Mouse (Mus musculus): ENCODE data around the gene Gm17387. TPM values are rescaled to one million over a fixed set of nuclear protein-coding genes. Genes with fewer than 3 reads are reported as not detected.
A peak's percentile ranks its signal among the peaks of the same experiment; 100 is the strongest.

Gm17387 gene
- polyA plus RNA-seq, 1 experiment from 2014 or later = not detected

DNA sequence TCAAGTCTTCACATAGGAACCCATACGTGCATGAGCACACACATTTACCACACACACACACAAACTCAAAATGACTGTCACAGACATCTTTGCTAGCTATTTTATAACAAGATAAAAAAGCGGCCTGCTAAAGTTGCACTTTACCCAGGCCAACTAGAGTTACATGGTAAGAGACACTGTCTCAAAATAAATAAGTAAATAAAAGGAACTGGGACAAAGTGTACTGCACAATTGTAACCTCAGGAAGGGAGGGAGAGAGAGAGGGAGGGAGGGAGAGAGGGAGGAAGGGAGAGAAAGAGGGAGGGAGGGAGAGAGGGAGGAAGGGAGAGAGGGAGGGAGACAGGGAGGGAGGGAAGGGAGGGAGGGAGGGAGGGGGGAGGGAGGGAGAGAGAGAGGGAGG, 23.5 kb downstream of the Gm17387 start:
- ATAC-seq (ENCODE audit: low FRiP score) = no peak
- 89% methylated on average over 2 of the region's 2 CpGs for WGBS
- Histone ChIP-seq H3K27ac (ENCODE audit: low read depth, low read length) (no peak overlapping the region), H3K4me1 (replicated peaks; ENCODE audit: control insufficient read depth, insufficient read depth, low read length) (no peaks in the 10 kb centered on the region), H3K27me3 (ENCODE audit: control insufficient read depth, insufficient read depth, low read length) (no peaks in the 10 kb centered on the region), H3K4me2 (replicated peaks; ENCODE audit: low read depth, low read length) (no peak overlapping the region), H3K9me3 (ENCODE audit: control insufficient read depth, low read length) (no peaks in the 10 kb centered on the region), H3K36me3 (ENCODE audit: control insufficient read depth, insufficient read depth, low read length) (no peaks in the 10 kb centered on the region), H3K4me3 (ENCODE audit: low read depth, low read length) (no peak overlapping the region), H3K9ac (ENCODE audit: low read depth, low read length) (no peak overlapping the region)
- no peak for DNase-seq (ENCODE audit: low spot score)

DNA sequence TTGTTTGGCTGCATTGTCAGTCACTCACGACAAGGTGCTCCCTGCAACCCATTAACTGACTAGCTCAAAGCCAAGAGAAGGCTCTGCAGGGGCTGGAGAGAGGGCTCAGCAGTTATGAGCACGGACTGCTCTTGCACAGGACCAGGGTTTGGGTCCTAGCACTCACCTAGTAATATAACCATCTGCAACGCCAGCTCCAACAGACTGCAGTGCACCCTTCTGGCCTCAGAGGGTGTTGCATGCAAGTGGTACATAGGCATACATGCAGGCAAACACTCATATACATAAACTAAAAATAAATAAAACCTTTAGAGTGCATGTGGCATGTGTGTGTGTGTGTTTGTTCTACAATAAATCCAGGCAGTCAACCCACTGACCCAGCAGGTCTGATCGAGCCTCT, 26.9 kb downstream of the Gm17387 start:
- DNase-seq (ENCODE audit: low spot score) = no peak
- H3K4me1 ChIP-seq (replicated peaks; ENCODE audit: control insufficient read depth, insufficient read depth, low read length) = 0 out of 2 replicates have a peak, but pooled peaks cover 5% of the 10 kb centered on the region
- no peaks in the 10 kb centered on the region for H3K36me3 ChIP-seq (ENCODE audit: control insufficient read depth, insufficient read depth, low read length)
- H3K4me3 ChIP-seq (ENCODE audit: low read depth, low read length) = no peak overlapping the region
- no peak overlapping the region for H3K9ac ChIP-seq (ENCODE audit: low read depth, low read length)
- no peaks in the 10 kb centered on the region for H3K9me3 ChIP-seq (ENCODE audit: control insufficient read depth, low read length)
- no peak for ATAC-seq (ENCODE audit: low FRiP score)
- 90% methylated on average over 4 of the region's 4 CpGs for WGBS
- H3K27me3 ChIP-seq (ENCODE audit: control insufficient read depth, insufficient read depth, low read length) = no peaks in the 10 kb centered on the region
- H3K27ac ChIP-seq (ENCODE audit: low read depth, low read length) = no peak overlapping the region
- H3K4me2 ChIP-seq (replicated peaks; ENCODE audit: low read depth, low read length) = no peak overlapping the region

DNA sequence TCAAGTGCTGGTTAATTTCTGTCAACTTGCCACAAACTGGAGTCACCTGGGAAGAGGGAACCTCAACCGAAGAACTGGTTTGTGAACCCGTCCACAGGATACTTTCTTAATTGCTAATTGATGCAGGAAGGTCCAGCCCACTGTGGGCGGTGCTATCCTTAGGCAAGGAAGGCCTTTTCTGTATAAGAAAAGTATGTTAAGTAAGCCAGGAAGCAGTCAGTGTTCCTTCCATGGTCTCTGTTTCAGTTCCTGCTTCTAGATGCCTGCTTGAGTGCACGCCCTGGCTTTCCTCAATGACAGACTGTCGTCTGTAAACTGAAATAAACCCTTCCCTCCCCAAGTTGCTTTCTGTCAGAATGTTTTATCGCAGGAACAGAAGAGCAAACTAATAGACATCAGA, 28.0 kb downstream of the Gm17387 start:
- ATAC-seq (ENCODE audit: low FRiP score) (no peak), DNase-seq (ENCODE audit: low spot score) (no peak)
- Histone ChIP-seq H3K36me3 (ENCODE audit: control insufficient read depth, insufficient read depth, low read length) (no peaks in the 10 kb centered on the region), H3K9me3 (ENCODE audit: control insufficient read depth, low read length) (no peaks in the 10 kb centered on the region), H3K27ac (ENCODE audit: low read depth, low read length) (no peak overlapping the region), H3K4me1 (replicated peaks; ENCODE audit: control insufficient read depth, insufficient read depth, low read length) (0 out of 2 replicates have a peak, but pooled peaks cover 8% of the 10 kb centered on the region), H3K9ac (ENCODE audit: low read depth, low read length) (no peak overlapping the region), H3K27me3 (ENCODE audit: control insufficient read depth, insufficient read depth, low read length) (no peaks in the 10 kb centered on the region), H3K4me3 (ENCODE audit: low read depth, low read length) (no peak overlapping the region), H3K4me2 (replicated peaks; ENCODE audit: low read depth, low read length) (no peak overlapping the region)
- WGBS = 91% methylated on average over 6 of the region's 6 CpGs

DNA sequence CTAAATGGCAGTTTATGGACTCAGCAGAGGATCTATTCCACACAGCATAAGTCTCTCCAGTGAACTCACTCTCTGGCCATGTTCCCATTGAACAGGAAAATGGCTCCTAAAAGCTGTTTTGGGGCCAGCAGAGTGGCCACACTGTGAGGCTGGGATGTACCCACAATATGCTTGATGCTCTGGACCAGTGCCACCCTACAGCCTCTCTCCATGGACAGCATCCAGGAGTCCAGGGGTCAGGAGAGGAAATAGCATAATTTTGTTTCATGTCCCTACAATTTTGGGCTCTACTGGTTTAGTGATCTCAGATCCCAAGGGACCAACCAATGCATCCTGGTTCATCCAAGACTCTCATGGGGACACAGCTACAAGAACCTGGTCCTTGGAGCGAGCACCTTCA, 28.6 kb downstream of the Gm17387 start:
- H3K4me2 ChIP-seq (replicated peaks; ENCODE audit: low read depth, low read length) = no peak overlapping the region
- H3K36me3 ChIP-seq (ENCODE audit: control insufficient read depth, insufficient read depth, low read length) = no peaks in the 10 kb centered on the region
- no peaks in the 10 kb centered on the region for H3K9me3 ChIP-seq (ENCODE audit: control insufficient read depth, low read length)
- ATAC-seq (ENCODE audit: low FRiP score) (no peak), DNase-seq (ENCODE audit: low spot score) (no peak)
- 0 out of 2 replicates have a peak, but pooled peaks cover 10% of the 10 kb centered on the region for H3K4me1 ChIP-seq (replicated peaks; ENCODE audit: control insufficient read depth, insufficient read depth, low read length)
- H3K4me3 ChIP-seq (ENCODE audit: low read depth, low read length) = no peak overlapping the region
- H3K27ac ChIP-seq (ENCODE audit: low read depth, low read length) = no peak overlapping the region
- no peaks in the 10 kb centered on the region for H3K27me3 ChIP-seq (ENCODE audit: control insufficient read depth, insufficient read depth, low read length)
- H3K9ac ChIP-seq (ENCODE audit: low read depth, low read length) = no peak overlapping the region
- 93% methylated on average over 1 of the region's 1 CpGs for WGBS

DNA sequence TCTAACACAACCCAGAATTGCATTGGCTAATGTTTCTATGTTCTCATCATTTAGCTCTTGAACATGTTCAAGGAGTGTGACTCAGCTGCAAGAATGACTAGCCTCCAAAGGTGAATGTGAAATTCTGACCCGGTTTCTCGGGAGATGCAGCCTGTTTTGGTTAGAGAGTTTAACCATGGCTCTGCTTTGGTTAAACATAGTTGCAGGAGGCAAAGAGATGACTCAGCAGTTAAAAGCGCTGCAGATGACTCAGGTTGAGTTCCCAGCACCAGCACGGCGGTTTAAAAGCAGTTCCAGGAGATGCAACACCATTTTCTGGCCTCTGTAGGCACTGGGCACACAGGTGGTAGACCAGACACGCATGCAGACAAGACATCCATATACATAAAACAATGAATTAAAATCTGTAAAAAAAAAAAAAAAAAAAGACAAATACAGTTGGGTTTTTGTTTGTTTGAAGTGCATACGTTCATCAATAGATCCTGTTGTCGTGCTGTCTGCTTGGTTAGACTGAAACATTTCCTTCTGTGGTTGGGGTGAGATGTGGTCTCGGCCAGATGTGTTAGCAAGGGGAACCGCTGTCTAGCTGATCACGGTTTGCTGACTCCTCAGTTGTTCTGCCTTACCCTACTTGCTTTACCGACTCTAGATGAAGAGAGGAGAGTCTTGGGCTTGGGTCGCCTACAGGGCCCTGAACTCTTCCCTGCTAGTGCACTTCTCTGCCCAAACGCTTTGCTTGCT, 29.8 kb downstream of the Gm17387 start:
- WGBS = 94% methylated on average over 14 of the region's 14 CpGs
- H3K4me2 ChIP-seq (replicated peaks; ENCODE audit: low read depth, low read length) = no peak overlapping the region
- H3K4me3 ChIP-seq (ENCODE audit: low read depth, low read length) = no peak overlapping the region
- H3K36me3 ChIP-seq (ENCODE audit: control insufficient read depth, insufficient read depth, low read length) = no peaks in the 10 kb centered on the region
- no peak overlapping the region for H3K9ac ChIP-seq (ENCODE audit: low read depth, low read length)
- DNase-seq (ENCODE audit: low spot score) = no peak
- H3K27ac ChIP-seq (ENCODE audit: low read depth, low read length) = no peak overlapping the region
- no peaks in the 10 kb centered on the region for H3K9me3 ChIP-seq (ENCODE audit: control insufficient read depth, low read length)
- no peak for ATAC-seq (ENCODE audit: low FRiP score)
- no peaks in the 10 kb centered on the region for H3K27me3 ChIP-seq (ENCODE audit: control insufficient read depth, insufficient read depth, low read length)
- 0 out of 2 replicates have a peak, but pooled peaks cover 10% of the 10 kb centered on the region for H3K4me1 ChIP-seq (replicated peaks; ENCODE audit: control insufficient read depth, insufficient read depth, low read length)

DNA sequence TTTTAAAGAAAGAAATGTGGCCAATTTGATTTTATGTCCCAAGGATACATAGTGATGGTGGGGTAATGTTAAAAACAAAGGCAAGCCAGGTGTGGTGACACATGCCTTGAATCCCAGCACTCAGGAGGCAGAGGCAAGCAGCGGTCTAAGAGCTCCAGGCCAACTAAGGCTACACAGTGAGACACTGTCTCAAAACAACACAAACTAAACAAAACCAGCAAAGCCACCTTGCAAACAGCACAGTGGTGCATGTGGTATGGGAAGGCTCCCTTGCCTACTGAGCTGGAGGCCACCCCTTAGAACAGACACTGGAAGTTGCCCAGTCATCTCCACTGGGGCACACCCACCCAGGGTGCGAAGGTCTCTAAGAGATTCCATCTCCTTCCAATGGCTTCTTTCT, 31.0 kb downstream of the Gm17387 start:
- Histone ChIP-seq H3K4me1 (replicated peaks; ENCODE audit: control insufficient read depth, insufficient read depth, low read length) (0 out of 2 replicates have a peak, but pooled peaks cover 10% of the 10 kb centered on the region), H3K4me3 (ENCODE audit: low read depth, low read length) (peak overlapping the region; percentile 88), H3K27me3 (ENCODE audit: control insufficient read depth, insufficient read depth, low read length) (no peaks in the 10 kb centered on the region), H3K9me3 (ENCODE audit: control insufficient read depth, low read length) (no peaks in the 10 kb centered on the region), H3K9ac (ENCODE audit: low read depth, low read length) (peak overlapping the region; percentile 98), H3K4me2 (replicated peaks; ENCODE audit: low read depth, low read length) (peak overlapping the region; percentile 73), H3K36me3 (ENCODE audit: control insufficient read depth, insufficient read depth, low read length) (peaks cover 5% of the 10 kb centered on the region), H3K27ac (ENCODE audit: low read depth, low read length) (peak overlapping the region; percentile 79; the same call in 1 of the 2 replicates)
- no peak for ATAC-seq (ENCODE audit: low FRiP score)
- 79% methylated on average over 2 of the region's 2 CpGs for WGBS
- no peak for DNase-seq (ENCODE audit: low spot score)

DNA sequence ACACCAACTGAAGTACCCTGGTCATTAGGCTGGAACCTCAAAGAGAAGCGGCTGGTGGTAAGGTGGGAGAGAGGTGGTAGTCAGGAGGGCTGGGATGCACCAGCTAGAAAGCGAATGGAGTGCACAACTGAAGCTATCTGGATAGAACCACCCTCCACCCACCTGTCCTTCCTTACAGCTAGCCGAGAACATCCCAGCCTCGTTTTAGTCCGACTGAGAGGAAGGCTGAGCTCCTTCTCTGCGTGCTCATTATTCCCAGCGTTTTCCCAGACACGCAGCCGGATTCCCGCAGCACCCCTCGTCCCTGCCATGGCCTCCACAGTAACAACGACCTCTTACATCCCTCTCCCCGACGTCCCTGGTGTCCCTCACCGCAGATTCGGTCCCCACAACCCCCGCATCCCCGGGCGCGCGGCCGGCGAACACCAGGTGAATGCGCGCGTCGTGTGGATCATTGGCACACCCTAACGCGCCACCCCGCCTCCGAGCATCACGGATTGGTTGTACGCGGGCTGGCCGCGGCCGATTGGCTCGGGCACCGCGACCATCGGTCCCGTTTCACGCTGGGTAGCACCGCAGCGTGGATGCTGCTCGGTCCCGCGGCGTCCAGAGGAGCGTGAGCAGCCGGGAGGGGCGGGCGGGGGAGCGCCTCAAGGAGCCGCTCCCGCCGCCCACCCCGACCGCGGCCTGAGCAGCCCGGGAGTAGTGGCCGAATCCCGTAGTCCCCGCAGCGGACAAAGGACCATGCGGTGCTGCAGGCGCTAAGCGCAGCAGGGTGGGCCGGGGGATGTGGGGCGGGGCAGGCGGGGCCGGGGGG, 31.7 kb downstream of the Gm17387 start, which contains the start of gene B4galnt4:
Gene B4galnt4 (plus strand): TSS at position 679 of the 817 bp plus-strand sequence.
- DNase-seq (ENCODE audit: low spot score) (peak; percentile 90), ATAC-seq (ENCODE audit: low FRiP score) (peak; percentile 98)
- Histone ChIP-seq H3K27me3 (ENCODE audit: control insufficient read depth, insufficient read depth, low read length) (no peaks in the 10 kb centered on the region), H3K9me3 (ENCODE audit: control insufficient read depth, low read length) (no peaks in the 10 kb centered on the region), H3K27ac (ENCODE audit: low read depth, low read length) (peak within 1 kb of the TSS; percentile 79), H3K9ac (ENCODE audit: low read depth, low read length) (peak within 1 kb of the TSS; percentile 98), H3K4me3 (ENCODE audit: low read depth, low read length) (peak within 1 kb of the TSS; percentile 88), H3K4me2 (replicated peaks; ENCODE audit: low read depth, low read length) (peak within 1 kb of the TSS; percentile 73), H3K36me3 (ENCODE audit: control insufficient read depth, insufficient read depth, low read length) (peaks cover 11% of the 10 kb centered on the region), H3K4me1 (replicated peaks; ENCODE audit: control insufficient read depth, insufficient read depth, low read length) (0 out of 2 replicates have a peak, but pooled peaks cover 10% of the 10 kb centered on the region)
- WGBS = under 1% methylated on average over 62 of the region's 72 CpGs

DNA sequence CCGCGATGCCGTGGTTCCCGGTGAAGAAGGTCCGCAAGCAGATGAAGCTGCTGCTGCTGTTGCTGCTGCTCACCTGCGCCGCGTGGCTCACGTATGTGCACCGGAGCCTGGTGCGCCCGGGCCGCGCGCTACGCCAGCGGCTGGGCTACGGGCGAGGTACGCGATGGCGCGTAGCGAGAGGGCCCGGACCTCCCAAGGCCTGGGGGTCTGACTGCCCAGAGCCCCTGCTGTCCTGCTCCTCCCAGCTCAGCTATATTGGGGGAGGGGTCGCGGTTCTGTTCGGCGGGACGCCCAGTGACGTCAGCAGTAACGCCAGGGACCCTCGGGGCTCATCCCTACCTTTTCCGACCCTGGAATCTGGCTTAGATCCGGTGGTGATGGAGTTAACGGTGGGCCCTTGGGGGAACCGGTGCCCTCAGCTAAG, 32.4 kb downstream of the Gm17387 start:
- Histone ChIP-seq H3K36me3 (ENCODE audit: control insufficient read depth, insufficient read depth, low read length) (peaks cover 11% of the 10 kb centered on the region), H3K27me3 (ENCODE audit: control insufficient read depth, insufficient read depth, low read length) (no peaks in the 10 kb centered on the region), H3K4me3 (ENCODE audit: low read depth, low read length) (peak overlapping the region; percentile 88), H3K4me1 (replicated peaks; ENCODE audit: control insufficient read depth, insufficient read depth, low read length) (0 out of 2 replicates have a peak, but pooled peaks cover 10% of the 10 kb centered on the region), H3K9ac (ENCODE audit: low read depth, low read length) (peak overlapping the region; percentile 98), H3K27ac (ENCODE audit: low read depth, low read length) (peak overlapping the region; percentile 79), H3K9me3 (ENCODE audit: control insufficient read depth, low read length) (no peaks in the 10 kb centered on the region), H3K4me2 (replicated peaks; ENCODE audit: low read depth, low read length) (peak overlapping the region; percentile 73)
- WGBS = under 1% methylated on average over 36 of the region's 37 CpGs
- DNase-seq (ENCODE audit: low spot score) (peak; percentile 71), ATAC-seq (ENCODE audit: low FRiP score) (peak; percentile 76)

Measured in hindbrain, embryonic 11.5 days (tissue).